Mouse (Mus musculus): ENCODE measurements around the gene Arhgap32. TPM values are rescaled to one million over a fixed set of nuclear protein-coding genes. Genes with fewer than 3 reads are reported as not detected.
"Not testable (repeated sequence)": the region's sequence is repeated elsewhere in the genome, so short reads cannot be mapped to it uniquely, and the experiment has no call there.

The Arhgap32 gene
- total RNA-seq (2022), result 10 to 100 TPM; 46.2 to 73.2 (median 62.9) TPM

DNA sequence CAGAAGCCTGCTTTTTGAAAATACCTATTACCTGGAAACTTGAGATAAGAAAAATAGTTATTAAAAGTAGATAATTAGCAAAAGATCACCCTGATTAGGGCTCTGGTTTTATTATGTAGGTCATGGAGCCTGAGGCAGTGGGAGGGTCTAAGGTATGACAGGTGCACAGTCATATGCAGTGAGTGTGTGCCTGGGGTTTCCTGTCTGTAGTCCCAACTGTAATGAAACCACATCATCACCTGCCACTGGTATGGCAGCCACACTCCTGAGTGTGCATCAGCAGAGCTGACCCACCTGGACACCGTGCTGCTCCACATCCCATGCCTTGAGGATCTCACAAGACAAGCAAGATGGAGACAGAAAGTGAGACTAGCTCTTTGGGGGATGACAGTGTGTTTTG is at the start of gene Arhgap32:
Arhgap32 (plus strand) TSS at position 351 of the 400 bp plus-strand sequence.
- DNase-seq, result no peak

DNA sequence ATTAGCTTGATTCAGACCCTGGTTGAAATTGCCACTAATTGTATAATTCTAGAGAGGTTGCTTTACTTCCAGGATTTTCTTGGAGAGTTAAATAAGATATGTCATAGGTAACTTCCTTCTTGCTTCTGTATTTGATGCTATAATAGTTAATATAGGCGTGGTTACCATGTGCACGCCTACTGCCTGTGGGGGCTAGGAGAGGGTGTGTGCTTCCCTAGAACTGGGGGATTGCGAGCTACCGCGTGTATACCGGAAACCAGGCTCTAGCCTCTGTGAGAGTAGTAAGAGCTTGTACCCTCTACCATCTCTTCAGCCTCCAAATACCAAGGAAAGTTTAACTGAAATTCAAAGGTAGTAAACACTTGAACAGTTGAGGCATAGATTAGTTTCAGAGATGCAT is 43.2 kb upstream of the Arhgap32 start:
- no peak for DNase-seq

GRCm38 (mm10) chr9:32088106-32088776 is 27.7 kb upstream of the Arhgap32 start:
- no peak for DNase-seq

- DNase-seq, result no peak
Measured at GRCm38 (mm10) chr9:32088882-32089281, 27.1 kb upstream of the Arhgap32 start.

DNA sequence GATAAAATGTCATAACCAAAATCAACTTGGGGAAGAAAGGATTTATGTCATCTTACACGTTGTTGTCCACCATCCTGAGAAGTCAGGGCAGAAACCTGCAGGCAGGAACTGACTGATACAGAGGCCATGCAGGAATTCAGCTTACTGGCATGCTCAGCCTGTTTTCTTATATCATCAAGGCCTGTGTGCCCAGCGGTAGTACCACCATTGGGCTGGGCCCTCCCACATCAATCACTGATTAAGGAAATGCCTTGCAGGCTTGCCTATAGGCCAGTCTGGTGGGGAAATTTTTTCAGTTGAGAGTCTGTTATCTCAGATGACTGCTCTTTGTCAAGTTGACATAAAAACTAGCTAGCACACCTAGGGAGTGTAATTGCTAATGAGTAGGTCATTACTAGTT is 22.5 kb upstream of the Arhgap32 start:
- DNase-seq, result no peak

- no peak for DNase-seq
Measured at GRCm38 (mm10) chr9:32094351-32095120, 21.4 kb upstream of the Arhgap32 start.

- DNase-seq, result no peak
Measured at GRCm38 (mm10) chr9:32095511-32095910, 20.4 kb upstream of the Arhgap32 start.

DNA sequence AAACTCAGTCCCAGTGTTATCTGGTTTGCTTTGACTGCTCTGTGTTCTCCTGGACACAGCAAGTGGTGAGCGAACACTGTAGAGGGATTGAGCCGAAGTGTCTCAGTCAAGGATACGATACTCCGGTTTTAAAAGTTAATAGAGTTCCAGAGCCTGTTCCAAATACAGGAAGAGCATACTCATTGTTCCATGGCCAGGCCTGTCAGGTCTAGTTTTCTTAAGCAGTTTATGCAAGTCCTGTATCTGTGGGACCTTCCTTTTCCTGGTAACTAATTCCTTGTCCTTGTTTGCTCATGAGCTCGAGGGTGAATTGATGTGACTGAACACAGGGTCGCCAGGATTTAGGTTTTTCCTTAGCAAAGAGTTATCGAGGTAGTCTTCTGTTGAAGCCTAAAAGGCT is 19.4 kb upstream of the Arhgap32 start:
- no peak for DNase-seq

DNA sequence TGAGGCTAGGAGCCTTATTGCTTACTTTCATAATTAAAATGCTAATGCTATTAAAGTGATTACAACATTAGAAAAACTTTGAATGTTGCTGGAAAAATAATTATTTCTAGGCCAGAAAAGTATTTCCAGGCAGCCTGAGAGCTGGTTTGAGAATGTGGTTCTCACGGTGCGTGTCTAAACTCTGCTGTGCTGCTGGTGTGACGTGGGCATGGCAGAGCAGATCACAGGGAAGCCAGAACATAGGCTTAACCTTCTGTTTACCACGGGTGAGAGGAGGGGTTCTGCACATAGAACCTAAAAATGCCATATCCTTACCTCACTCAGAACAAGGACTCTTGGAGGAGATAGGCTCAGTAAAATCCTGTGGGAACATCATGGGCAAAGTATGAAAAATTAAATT is 18.8 kb upstream of the Arhgap32 start:
- no peak for DNase-seq

- no peak for DNase-seq
Measured at GRCm38 (mm10) chr9:32098425-32099155, 17.3 kb upstream of the Arhgap32 start.

GRCm38 (mm10) chr9:32100561-32100960 is 15.4 kb upstream of the Arhgap32 start:
- no peak for DNase-seq

GRCm38 (mm10) chr9:32101488-32101887 is 14.4 kb upstream of the Arhgap32 start:
- no peak for DNase-seq

- DNase-seq, result no peak
Measured at GRCm38 (mm10) chr9:32104670-32105069, 11.3 kb upstream of the Arhgap32 start.

GRCm38 (mm10) chr9:32110376-32110775 is 5.6 kb upstream of the Arhgap32 start:
- DNase-seq, result no peak

DNA sequence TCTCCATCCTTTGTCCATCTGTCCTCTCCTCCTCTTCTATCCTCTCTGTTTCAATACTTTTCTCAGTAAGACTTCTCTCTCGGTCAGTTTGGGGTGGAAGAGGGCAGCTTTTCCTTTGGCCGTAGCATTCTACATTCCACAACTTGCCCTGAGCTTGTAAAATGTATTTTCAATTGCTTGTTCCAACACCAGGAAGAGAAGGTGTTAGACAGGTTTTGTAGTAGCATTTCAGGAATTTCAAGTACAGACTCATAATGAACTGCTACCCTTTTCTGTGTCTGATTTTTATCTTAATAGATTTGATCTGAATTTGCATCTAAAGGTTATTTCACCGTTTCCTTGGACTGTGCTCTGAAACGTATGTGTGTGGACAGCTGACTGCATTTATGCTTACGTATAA is 336 bp downstream of the Arhgap32 start:
- no peak for DNase-seq

GRCm38 (mm10) chr9:32117876-32118275 is 1.9 kb downstream of the Arhgap32 start:
- no peak for DNase-seq

DNA sequence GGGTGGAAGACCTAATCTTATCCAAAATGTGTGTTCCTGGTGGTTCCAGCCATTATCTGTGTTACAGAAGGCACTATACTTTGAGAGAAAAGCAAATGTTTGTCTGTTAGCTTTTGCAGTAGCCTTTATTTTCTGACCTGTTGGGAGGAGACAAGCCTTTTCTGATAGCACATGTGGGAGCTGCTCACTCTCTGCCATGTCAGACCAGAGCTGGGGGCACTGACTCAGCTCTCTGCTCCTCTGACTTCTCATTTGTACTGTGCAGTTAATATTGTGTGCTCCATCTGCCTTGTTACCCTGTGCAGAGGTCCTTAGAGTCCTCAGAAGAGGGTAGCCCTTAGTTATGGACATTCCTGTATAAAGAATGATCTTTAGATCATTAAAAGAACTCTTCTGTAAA is 2.5 kb downstream of the Arhgap32 start:
- DNase-seq, result no peak

GRCm38 (mm10) chr9:32119586-32119985 is 3.6 kb downstream of the Arhgap32 start:
- DNase-seq, result no peak

- DNase-seq, result no peak
Measured at GRCm38 (mm10) chr9:32120162-32120561, 4.2 kb downstream of the Arhgap32 start.

DNA sequence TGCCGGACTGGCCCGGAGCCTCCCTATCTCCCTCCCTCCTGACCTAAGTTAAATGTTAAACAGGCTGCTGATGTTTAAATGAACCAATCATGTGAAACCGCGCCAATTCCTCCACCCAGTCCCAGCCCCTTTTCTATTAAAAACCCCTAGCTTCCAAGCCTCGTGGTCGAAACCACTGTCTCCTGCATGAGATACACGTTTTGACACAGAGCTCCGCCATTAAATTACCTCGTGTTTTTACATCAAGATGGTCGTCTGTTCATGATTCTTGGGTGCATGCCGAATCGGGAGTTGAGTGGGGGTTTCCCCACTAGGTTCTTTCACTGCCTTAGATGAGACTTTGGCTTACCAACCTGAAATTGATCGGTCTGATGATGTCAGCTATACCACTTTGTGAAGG is 5.3 kb downstream of the Arhgap32 start:
- not testable (repeated sequence) for DNase-seq

- no peak for DNase-seq
Measured at GRCm38 (mm10) chr9:32136195-32136594, 20.3 kb downstream of the Arhgap32 start.

- no peak for DNase-seq
Measured at GRCm38 (mm10) chr9:32136680-32137295, 20.9 kb downstream of the Arhgap32 start.

All from adrenal gland, adult 8-10 months (tissue).